17 mouse cellular contexts compared by ENCODE assay signal in the genomic region with DNA sequence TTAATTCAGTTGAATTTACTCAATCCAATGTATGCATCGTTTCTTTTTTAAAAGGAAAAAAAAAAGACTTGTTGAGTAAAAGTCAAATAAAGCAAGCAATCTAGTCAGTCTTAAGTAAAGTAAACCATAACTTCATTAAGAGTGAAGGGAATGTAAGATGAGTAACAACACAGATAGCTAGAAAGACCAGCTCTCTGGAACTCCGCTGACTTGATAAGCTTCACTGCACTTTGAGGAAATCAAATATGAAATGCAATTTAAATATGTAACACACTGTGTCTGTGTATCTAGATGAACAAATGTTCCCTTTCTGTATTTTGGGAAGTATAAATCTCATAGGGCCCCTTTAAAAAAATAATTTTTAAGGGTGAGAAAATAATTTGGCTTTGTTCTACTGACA. TPM values are rescaled to one million over a fixed set of nuclear protein-coding genes. Genes with fewer than 3 reads are reported as not detected.
DNase-seq lines count a peak whose midpoint lies in the region; TF ChIP-seq lines count a peak whose summit lies in the region.
"Had no signal": no experiment of that assay in that cellular context is flagged by ENCODE, and none has a peak within 500 bp of the region (broad histone marks: within the 10 kb centered on the region; RNA-seq: fewer than 3 reads in every experiment).

No protein-coding gene starts in this region.

- H3K36me3 ChIP-seq in MEL (ENCODE audit: control insufficient read depth in 1 of 2, insufficient read depth in 2 of 2, low read length in 2 of 2) = peaks cover 0 to 14% of the 10 kb centered on the region in 2 experiments; a peak in 2 of 4 replicates

- no peaks in the 10 kb centered on the region for H3K27me3 ChIP-seq in MEL (ENCODE audit: control insufficient read depth in 1 of 2, insufficient read depth in 2 of 2, low read length in 2 of 2)
- H3K27me3 ChIP-seq: CH12.LX, Patski had no signal

- TF ChIP-seq RAD21 in MEL (IDR thresholded peaks at IDR 0.05; ENCODE audit: low read depth, low read length) = no peak; the same call in 1 of the 2 replicates

- H3K4me3 ChIP-seq in MEL (ENCODE audit: control insufficient read depth in 1 of 2, insufficient read depth in 1 of 2, low read depth in 2 of 2, low read length in 2 of 2) = no peak overlapping the region
- H3K4me3 ChIP-seq in layer of hippocampus, adult 2 months = no peak overlapping the region

- TF ChIP-seq POLR2A in MEL (IDR thresholded peaks at IDR 0.05; ENCODE audit: control insufficient read depth in 1 of 2, insufficient read depth in 1 of 2, low read depth in 1 of 2, low read length in 2 of 2, poor library complexity in 1 of 2) = no peak

- no peaks in the 10 kb centered on the region for H3K79me2 ChIP-seq in MEL (ENCODE audit: control insufficient read depth, insufficient read depth, low read length, poor library complexity)

- H3K27ac ChIP-seq in MEL (ENCODE audit: control insufficient read depth, low read depth, low read length) = no peak overlapping the region
- H3K27ac ChIP-seq in layer of hippocampus, adult 2 months = no peak overlapping the region

- no peak for TF ChIP-seq CTCF in MEL (IDR thresholded peaks at IDR 0.05 in 2 of 3, conservative IDR thresholded peaks at IDR 0.05 in 1 of 3; ENCODE audit: control insufficient read depth in 1 of 3, insufficient read depth in 1 of 3, low read depth in 2 of 3, low read length in 3 of 3, poor library complexity in 1 of 3, severe bottlenecking in 1 of 3)
- no peak for TF ChIP-seq CTCF in layer of hippocampus, adult 2 months (conservative IDR thresholded peaks at IDR 0.05)

- peak; percentile 63 for DNase-seq in MEL (ENCODE audit: low read depth, low spot score)
- no peak for DNase-seq in layer of hippocampus, adult 2 months (ENCODE audit: low spot score in 2 of 2)
- DNase-seq: adrenal gland, adult 2 months; adrenal gland, adult 8-10 months; adrenal gland, postnatal 10 days; adrenal gland, postnatal 14 days; adrenal gland, postnatal 25 days; adrenal gland, postnatal 36 days; B cell, adult 2 months; cerebellum, adult 11 months; cerebellum, adult 11-12 months; cerebellum, adult 18-20 months; cerebellum, adult 2 months; cerebellum, adult 8-10 months had no signal

- H3K4me1 ChIP-seq in MEL (ENCODE audit: control insufficient read depth in 1 of 2, insufficient read depth in 2 of 2, low read length in 2 of 2) = peaks cover 0 to 18% of the 10 kb centered on the region in 2 experiments; a peak in 2 of 4 replicates

- peak; percentile 46 to 69; a peak in 3 of 4 replicates for TF ChIP-seq EP300 in MEL (IDR thresholded peaks at IDR 0.05; ENCODE audit: low read depth in 1 of 2, low read length in 2 of 2)

- H3K9ac ChIP-seq in MEL (ENCODE audit: control insufficient read depth, low read depth, low read length, poor library complexity, severe bottlenecking) = no peak overlapping the region

- no peaks in the 10 kb centered on the region for H3K9me3 ChIP-seq in MEL (replicated peaks; ENCODE audit: insufficient read depth, low read length)
- H3K9me3 ChIP-seq: G1E had no signal

TF ChIP-seq in MEL, 35 proteins besides CTCF, POLR2A, EP300 and RAD21:
- peak; percentile 64; the same call in 1 of the 2 replicates for TF ChIP-seq GATA1 (IDR thresholded peaks at IDR 0.05; ENCODE audit: low read depth, low read length)
- peak; percentile 13; the same call in 1 of the 2 replicates for TF ChIP-seq TCF12 (IDR thresholded peaks at IDR 0.05; ENCODE audit: low read depth, low read length)
- TF ChIP-seq BHLHE40 (IDR thresholded peaks at IDR 0.05; ENCODE audit: borderline replicate concordance, low read depth, low read length) = no peak
- TF ChIP-seq MEF2A (IDR thresholded peaks at IDR 0.05; ENCODE audit: extremely low read depth, insufficient replicate concordance, low read depth, low read length, poor library complexity, severe bottlenecking) = no peak
- TF ChIP-seq MAX (IDR thresholded peaks at IDR 0.05; ENCODE audit: low read length) = peak; percentile 18; the same call in 1 of the 2 replicates
- TF ChIP-seq ZNF384 (IDR thresholded peaks at IDR 0.05; ENCODE audit: low read depth, low read length) = no peak
- TF ChIP-seq USF1 (IDR thresholded peaks at IDR 0.05; ENCODE audit: low read depth, low read length) = no peak
- TF ChIP-seq RCOR1 (IDR thresholded peaks at IDR 0.05; ENCODE audit: low read depth, low read length) = peak; percentile 33; the same call in 1 of the 2 replicates
- TF ChIP-seq SIN3A (IDR thresholded peaks at IDR 0.05; ENCODE audit: low read length) = peak; percentile 39; the same call in 1 of the 2 replicates

RNA-seq across cellular contexts. Expression of a gene that starts 24.9 kb away (rescaled TPM):
- 35.3 and 35.4 TPM in 2 replicates for total RNA-seq in MEL (2012; rRNA removed)
- polyA plus RNA-seq in MEL (2012; ENCODE audit: insufficient read depth in 1 of 2, insufficient read length in 2 of 2, low read depth in 1 of 2, low replicate concordance in 2 of 2, missing spikeins in 1 of 2) = 10 to 100 TPM; 21.4 to 33.9 TPM
- 10 to 100 TPM; 25.6 to 29.9 TPM for total RNA-seq in layer of hippocampus, adult 2 months (2021)
